Mouse (Mus musculus) hindbrain, embryonic 15.5 days (tissue): ENCODE data around the gene Top3b. TPM values are rescaled to one million over a fixed set of nuclear protein-coding genes. Genes with fewer than 3 reads are reported as not detected.
"Not testable (repeated sequence)": the region's sequence is repeated elsewhere in the genome, so short reads cannot be mapped to it uniquely, and the experiment has no call there.

Source experiments
- ATAC-seq: fragments of 200-750 bp; cut with Nextera tagmentation; 2 replicates; pipeline ENCODE4 v1.8.0; 2017; ENCODE audit warnings: low read depth, moderate number of reproducible peaks, moderate TSS enrichment; ENCODE audit not compliant: low FRiP score
- H3K27ac ChIP-seq: fragments of 300-500 bp; sonication (generic); replicated peaks from 2 replicates; pipeline ENCODE4 v1.5.1; 2015; ENCODE audit warnings: mild to moderate bottlenecking, inconsistent platforms
- H3K27me3 ChIP-seq: fragments of 300-500 bp; sonication (generic); 2 replicates; pipeline ENCODE4 v1.6.1; 2015; ENCODE audit warnings: control low read depth, inconsistent platforms
- H3K36me3 ChIP-seq: fragments of 300-500 bp; sonication (generic); 2 replicates; pipeline ENCODE4 v1.6.1; 2015; ENCODE audit warnings: control low read depth, inconsistent platforms
- H3K4me1 ChIP-seq: fragments of 300-500 bp; sonication (generic); replicated peaks from 2 replicates; pipeline ENCODE4 v1.6.1; 2015; ENCODE audit warnings: control low read depth, inconsistent platforms
- H3K4me2 ChIP-seq: fragments of 300-500 bp; sonication (generic); 2 replicates; pipeline ENCODE4 v1.6.1; 2015; ENCODE audit warnings: moderate library complexity, mild to moderate bottlenecking, inconsistent platforms
- H3K4me3 ChIP-seq: fragments of 300-500 bp; sonication (generic); 2 replicates; pipeline ENCODE4 v1.5.1; 2015; ENCODE audit warnings: mild to moderate bottlenecking, inconsistent platforms
- H3K9ac ChIP-seq: fragments of 300-500 bp; sonication (generic); 2 replicates; pipeline ENCODE4 v1.6.1; 2015; ENCODE audit warnings: inconsistent platforms
- H3K9me3 ChIP-seq: fragments of 300-500 bp; sonication (generic); 2 replicates; pipeline ENCODE4 v1.6.1; 2016; ENCODE audit warnings: control low read depth, inconsistent platforms
- WGBS: fragments of 180-500 bp; shearing (Covaris S2); methylation state at CpG from one replicate; pipeline ENCODE4 v1.1.7; 2015; 5-methylcytosine and 5-hydroxymethylcytosine counted together
- polyA plus RNA-seq: library from polyadenylated mRNA; unstranded; fragments of >200 nt; fragmentation: Nextera tagmentation; extraction: Ambion mirVana; gene quantifications from 2 replicates; pipeline ENCODE4 v1.2.1, GENCODE M21; 2015

Gene Top3b
- polyA plus RNA-seq, 1 experiment from 2014 or later = 74.2 TPM

DNA sequence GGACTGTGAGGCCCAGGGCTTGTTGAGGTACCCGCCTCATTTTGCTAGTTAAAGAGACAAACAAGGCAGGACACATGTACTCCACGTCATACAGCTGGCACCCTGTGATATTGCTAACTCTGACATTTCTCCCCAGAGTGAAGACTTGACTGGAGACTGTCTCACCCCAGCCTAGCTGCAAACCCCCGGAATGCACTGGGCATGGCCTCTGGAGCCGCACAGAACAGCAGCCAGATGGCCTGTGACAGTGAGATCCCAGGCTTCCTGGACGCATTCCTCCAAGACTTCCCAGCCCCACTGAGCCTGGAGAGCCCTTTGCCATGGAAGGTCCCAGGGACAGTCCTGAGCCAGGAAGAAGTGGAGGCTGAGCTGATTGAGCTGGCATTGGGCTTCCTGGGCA is 32.7 kb downstream of the Top3b start:
- Histone ChIP-seq H3K4me2 (no peak overlapping the region), H3K36me3 (peaks cover 49% of the 10 kb centered on the region)
- 87% methylated on average over 5 of the region's 5 CpGs for WGBS

DNA sequence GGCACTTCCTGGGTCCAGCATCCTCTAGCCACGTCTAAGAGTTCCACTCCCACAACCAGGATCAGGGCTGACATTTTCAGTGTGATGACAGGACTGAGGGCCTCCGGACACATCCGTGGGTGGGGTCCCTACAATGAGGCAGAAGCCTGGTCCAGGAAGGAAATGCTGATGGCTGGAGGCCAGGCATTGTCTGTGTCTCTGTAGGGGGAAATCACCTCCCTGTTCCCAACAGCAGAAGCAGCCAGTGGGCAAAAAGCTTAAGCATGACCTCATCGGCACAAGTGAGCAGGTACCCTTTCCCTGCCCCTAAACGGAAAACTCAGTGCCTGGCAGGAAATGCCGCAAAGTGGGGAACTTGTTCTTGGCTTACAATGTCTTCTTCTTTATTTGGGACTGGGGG is 37.3 kb downstream of the Top3b start:
- H3K9me3 ChIP-seq = no peaks in the 10 kb centered on the region
- H3K36me3 ChIP-seq = peaks cover 80% of the 10 kb centered on the region
- no peak for ATAC-seq
- no peak overlapping the region for H3K4me2 ChIP-seq
- no peaks in the 10 kb centered on the region; the same call in 1 of the 2 replicates for H3K4me1 ChIP-seq
- H3K4me3 ChIP-seq = no peak overlapping the region
- H3K27ac ChIP-seq = peak overlapping the region; percentile 21; the same call in 1 of the 2 replicates
- H3K27me3 ChIP-seq = no peaks in the 10 kb centered on the region
- no peak overlapping the region for H3K9ac ChIP-seq
- 85% methylated on average over 6 of the region's 6 CpGs for WGBS

More for the DNA sequence above, 32.7 kb downstream of the Top3b start:
- no peak overlapping the region for H3K9ac ChIP-seq
- H3K4me1 ChIP-seq = peaks cover 7% of the 10 kb centered on the region
- H3K9me3 ChIP-seq = no peaks in the 10 kb centered on the region
- ATAC-seq = no peak
- no peak overlapping the region for H3K27ac ChIP-seq
- no peaks in the 10 kb centered on the region for H3K27me3 ChIP-seq
- H3K4me3 ChIP-seq = no peak overlapping the region

DNA sequence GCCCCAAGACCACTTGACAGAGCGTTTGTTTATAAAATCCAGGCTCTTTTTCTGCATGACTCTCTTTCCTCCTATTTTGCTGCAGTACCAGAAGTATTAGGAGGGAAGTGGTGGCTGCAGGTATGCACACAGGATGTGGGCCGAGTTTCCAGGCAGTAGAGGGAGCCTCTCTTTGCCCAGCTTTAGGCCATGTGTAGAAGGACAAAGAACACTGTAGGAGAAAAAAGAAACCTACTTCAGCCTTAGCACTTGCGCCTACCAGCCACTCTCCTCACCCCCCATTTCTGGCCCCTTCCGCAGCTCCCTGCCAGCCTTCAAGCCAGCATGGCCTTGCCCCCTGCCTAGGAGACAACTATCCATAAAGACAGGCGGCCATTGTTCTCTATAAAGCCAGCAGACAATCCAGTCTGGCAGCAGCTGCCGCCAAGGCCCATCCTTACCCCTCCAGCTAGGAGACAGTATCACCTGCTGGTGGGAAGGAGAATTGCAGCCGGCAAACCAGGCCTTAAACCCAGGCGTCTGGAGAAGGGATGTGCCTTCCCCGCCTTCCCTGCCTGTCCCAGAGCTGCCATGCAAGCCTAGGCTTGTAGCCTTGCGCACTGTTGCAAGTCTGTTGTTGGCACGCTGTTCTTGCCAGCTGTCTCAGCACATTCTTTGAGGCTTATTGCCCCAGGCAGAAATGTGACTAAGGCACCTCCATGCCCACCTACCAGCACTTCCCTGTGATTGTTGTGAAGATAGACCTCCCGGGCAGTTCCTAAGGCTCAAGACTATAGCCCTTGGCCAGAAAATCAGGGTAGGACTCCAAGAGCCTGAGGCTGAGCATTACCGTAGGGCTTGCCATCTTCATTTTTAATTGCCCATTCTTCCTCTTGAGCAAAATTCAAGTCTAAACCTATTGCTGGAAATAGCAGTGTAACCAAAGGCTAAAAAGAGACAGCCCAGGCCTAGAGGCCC is 41.4 kb downstream of the Top3b start:
- 24% methylated on average over 13 of the region's 13 CpGs for WGBS
- no peak overlapping the region for H3K4me2 ChIP-seq
- peak; percentile 93 for ATAC-seq
- H3K9ac ChIP-seq = no peak overlapping the region
- H3K27ac ChIP-seq = peak overlapping the region; percentile 66
- no peaks in the 10 kb centered on the region; the same call in 1 of the 2 replicates for H3K4me1 ChIP-seq
- no peaks in the 10 kb centered on the region for H3K27me3 ChIP-seq
- no peaks in the 10 kb centered on the region for H3K9me3 ChIP-seq
- H3K4me3 ChIP-seq = no peak overlapping the region
- peaks cover 82% of the 10 kb centered on the region for H3K36me3 ChIP-seq

DNA sequence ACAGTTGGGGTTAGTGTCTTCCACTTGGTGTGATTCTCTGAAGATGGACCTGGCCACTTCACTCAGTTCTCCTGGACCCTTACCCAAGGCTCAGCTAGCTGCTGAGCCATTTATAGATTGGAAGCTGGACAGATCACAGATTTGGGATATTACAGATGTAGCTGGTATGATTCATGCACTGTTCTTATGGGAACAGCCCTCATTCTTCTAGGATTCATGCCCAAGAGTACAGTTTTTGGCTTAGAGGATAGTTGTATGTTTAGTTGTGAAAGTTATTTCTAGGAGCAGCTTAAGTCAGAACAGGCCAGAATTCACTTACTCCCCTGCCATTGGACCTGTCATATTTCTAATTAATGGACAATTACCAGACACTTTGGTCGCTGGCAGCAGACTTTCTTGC is 42.9 kb downstream of the Top3b start:
- H3K9me3 ChIP-seq = no peaks in the 10 kb centered on the region
- no peak overlapping the region for H3K4me3 ChIP-seq
- H3K36me3 ChIP-seq = peaks cover 83% of the 10 kb centered on the region
- H3K4me2 ChIP-seq = no peak overlapping the region
- no peak overlapping the region for H3K9ac ChIP-seq
- no peak overlapping the region for H3K27ac ChIP-seq
- H3K27me3 ChIP-seq = no peaks in the 10 kb centered on the region
- WGBS = 77% methylated on average over 1 of the region's 1 CpGs
- ATAC-seq = no peak
- H3K4me1 ChIP-seq = no peaks in the 10 kb centered on the region; the same call in 1 of the 2 replicates

DNA sequence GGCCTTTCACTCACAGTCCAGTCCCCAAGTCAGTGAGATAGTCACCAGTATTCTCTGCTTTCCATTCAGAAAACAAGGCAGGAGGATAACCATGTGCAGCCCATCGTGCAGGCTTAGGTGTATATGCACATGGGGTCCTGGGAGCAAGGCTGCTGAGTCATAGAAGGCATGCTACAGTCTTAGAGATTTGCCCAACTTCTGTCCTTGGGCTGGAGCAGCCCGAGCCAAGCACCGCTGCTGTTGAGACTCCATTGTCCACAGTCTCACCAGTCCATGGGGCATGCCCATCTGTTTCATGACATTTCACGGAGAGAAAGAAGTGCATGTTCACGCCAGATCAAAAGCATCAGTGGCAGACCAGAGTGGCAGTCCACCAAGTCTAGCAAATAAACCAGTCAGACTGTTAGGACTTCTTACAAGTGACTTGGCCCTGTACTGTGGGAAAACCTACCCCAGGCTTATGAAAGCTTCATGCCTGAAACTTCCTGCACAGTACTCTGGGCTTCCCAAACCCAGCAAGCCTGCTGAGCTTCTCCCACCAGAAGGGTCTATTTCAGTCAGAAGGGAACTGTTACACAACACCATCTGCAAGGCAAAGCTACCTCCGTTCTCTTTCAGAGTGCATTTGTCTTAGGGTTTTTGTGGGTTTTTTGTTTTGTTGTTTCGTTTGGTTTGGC is 48.0 kb downstream of the Top3b start:
- ATAC-seq = no peak
- no peak overlapping the region for H3K9ac ChIP-seq
- no peak overlapping the region for H3K4me3 ChIP-seq
- H3K27me3 ChIP-seq = no peaks in the 10 kb centered on the region
- H3K36me3 ChIP-seq = peaks cover 80% of the 10 kb centered on the region
- no peak overlapping the region for H3K4me2 ChIP-seq
- no peaks in the 10 kb centered on the region for H3K9me3 ChIP-seq
- no peak overlapping the region for H3K27ac ChIP-seq
- no peaks in the 10 kb centered on the region for H3K4me1 ChIP-seq
- WGBS = 92% methylated on average over 7 of the region's 7 CpGs

DNA sequence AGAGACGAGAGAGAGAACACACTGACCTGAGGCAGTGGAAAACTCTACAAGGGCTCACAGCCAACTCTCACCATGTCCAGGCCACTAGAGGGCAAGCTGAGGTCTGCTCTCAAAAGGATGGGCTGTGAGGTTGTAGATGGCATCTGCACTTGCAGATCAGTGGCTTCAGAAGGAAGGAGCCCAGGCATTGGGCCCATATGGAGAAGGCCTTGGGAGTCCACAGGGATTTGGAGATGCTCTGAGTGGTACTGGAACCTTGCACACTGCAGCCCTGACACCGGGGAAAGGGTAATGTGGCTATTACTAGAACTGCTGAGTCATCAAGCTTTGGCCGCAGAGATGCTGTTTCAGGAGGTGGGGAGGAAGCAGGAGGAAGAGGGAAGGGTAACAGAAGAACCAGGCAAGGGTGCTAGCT is 50.5 kb downstream of the Top3b start:
- H3K9ac ChIP-seq = no peak overlapping the region
- H3K4me3 ChIP-seq = no peak overlapping the region
- no peaks in the 10 kb centered on the region for H3K9me3 ChIP-seq
- H3K4me2 ChIP-seq = no peak overlapping the region
- WGBS = 77% methylated on average over 3 of the region's 3 CpGs
- H3K36me3 ChIP-seq = peaks cover 75% of the 10 kb centered on the region
- no peak overlapping the region for H3K27ac ChIP-seq
- H3K4me1 ChIP-seq = no peaks in the 10 kb centered on the region
- ATAC-seq = peak; percentile 24; the same call in 1 of the 2 replicates
- H3K27me3 ChIP-seq = no peaks in the 10 kb centered on the region

DNA sequence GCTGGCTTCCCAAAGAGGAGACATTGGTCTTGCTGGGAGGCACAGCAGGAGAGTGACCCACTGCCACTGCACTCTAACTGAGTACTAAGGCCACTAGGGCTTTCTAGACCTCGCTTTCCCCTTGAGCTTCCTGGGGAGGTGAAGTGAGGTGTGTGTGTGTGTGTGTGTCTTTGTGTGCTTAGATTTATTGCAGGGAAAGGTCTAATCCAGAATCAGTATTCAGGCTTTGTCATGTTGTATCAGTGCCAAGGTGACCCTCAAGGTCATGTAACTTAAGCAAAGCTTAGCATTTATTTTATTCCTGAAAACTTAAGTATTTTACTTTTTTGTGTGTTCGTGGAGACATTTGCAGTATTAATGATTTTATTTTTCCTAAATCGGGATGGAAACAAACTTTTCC is 53.9 kb downstream of the Top3b start:
- Histone ChIP-seq H3K4me3 (no peak overlapping the region), H3K4me1 (no peaks in the 10 kb centered on the region), H3K36me3 (peaks cover 44% of the 10 kb centered on the region), H3K27me3 (no peaks in the 10 kb centered on the region), H3K27ac (no peak overlapping the region), H3K9ac (no peak overlapping the region), H3K4me2 (no peak overlapping the region), H3K9me3 (no peaks in the 10 kb centered on the region)
- 93% methylated on average over 3 of the region's 3 CpGs for WGBS
- no peak for ATAC-seq

DNA sequence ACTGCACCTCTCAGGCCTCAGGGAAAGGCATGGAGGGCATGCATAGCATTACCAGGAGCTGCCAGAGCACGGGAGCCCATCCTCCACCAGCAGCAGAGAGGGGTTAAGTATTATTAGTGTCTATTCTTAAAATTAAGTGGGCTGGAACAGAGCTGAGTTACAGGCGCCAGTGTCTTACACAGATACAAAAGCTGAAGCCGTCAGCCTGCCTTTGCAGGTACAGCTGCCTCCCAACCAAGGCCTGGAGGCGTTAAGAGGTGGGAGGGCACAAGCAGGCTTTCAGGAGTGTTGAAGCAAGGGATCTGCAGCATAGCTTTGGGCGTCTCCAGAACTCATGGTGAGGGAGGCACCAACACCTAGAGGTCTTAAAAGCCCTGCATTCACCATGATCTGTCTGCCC is 56.0 kb downstream of the Top3b start:
- Histone ChIP-seq H3K27me3 (no peaks in the 10 kb centered on the region), H3K4me3 (no peak overlapping the region)
- 53% methylated on average over 5 of the region's 5 CpGs for WGBS

DNA sequence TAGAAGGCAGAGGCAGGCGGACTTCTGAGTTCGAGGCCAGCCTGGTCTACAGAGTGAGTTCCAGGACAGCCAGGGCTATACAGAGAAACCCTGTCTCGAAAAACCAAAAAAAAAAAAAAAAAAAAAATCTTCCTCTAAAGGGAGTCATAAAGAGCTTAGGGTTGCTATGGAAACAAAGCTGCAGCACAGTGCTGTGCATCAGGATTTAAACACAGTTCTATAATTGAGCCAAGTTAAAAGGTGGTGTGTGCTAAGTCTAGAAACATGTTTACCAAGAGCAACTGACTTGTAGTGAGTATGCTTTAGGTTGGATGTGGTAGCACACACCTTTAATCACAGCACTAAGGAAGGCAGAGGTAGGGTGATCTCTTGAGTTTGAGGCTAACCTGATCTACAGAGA is 58.4 kb downstream of the Top3b start:
- peaks cover 15% of the 10 kb centered on the region for H3K36me3 ChIP-seq
- H3K9me3 ChIP-seq, H3K9ac ChIP-seq, H3K27me3 ChIP-seq, H3K27ac ChIP-seq, H3K4me1 ChIP-seq, H3K4me3 ChIP-seq, H3K4me2 ChIP-seq: not testable (repeated sequence)
- ATAC-seq = peak; percentile 40; the same call in 1 of the 2 replicates
- WGBS = 68% methylated on average over 3 of the region's 3 CpGs

More for the DNA sequence above, 56.0 kb downstream of the Top3b start:
- Histone ChIP-seq H3K36me3 (peaks cover 31% of the 10 kb centered on the region), H3K27ac (no peak overlapping the region), H3K4me2 (no peak overlapping the region), H3K9ac (no peak overlapping the region), H3K9me3 (no peaks in the 10 kb centered on the region), H3K4me1 (no peaks in the 10 kb centered on the region)
- no peak for ATAC-seq

DNA sequence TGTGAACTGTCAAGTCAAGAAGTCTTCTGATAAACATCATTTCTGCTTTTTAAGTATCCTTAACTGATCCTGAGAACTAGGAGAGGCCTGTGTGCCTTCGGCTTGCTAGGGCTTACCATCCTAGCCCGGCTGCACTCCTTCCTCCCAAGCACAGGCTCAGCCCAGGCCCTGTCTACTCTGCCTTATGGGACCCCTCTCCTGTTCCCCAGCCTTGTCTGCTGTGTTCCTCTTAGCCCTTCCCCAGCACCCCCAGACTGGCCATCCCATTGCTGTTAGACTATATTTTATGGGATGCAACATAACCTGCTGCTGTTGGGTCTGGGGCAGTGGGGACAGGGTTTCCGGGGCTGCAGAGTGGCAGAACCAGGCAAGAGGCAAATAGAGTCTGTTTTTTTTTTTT is 59.8 kb downstream of the Top3b start:
- Histone ChIP-seq H3K9me3 (no peaks in the 10 kb centered on the region), H3K4me1 (no peaks in the 10 kb centered on the region), H3K4me3 (no peak overlapping the region), H3K27me3 (no peaks in the 10 kb centered on the region), H3K36me3 (0 out of 2 replicates have a peak, but pooled peaks cover 3% of the 10 kb centered on the region), H3K9ac (no peak overlapping the region), H3K27ac (no peak overlapping the region), H3K4me2 (no peak overlapping the region)
- WGBS = 91% methylated on average over 3 of the region's 3 CpGs
- no peak for ATAC-seq

DNA sequence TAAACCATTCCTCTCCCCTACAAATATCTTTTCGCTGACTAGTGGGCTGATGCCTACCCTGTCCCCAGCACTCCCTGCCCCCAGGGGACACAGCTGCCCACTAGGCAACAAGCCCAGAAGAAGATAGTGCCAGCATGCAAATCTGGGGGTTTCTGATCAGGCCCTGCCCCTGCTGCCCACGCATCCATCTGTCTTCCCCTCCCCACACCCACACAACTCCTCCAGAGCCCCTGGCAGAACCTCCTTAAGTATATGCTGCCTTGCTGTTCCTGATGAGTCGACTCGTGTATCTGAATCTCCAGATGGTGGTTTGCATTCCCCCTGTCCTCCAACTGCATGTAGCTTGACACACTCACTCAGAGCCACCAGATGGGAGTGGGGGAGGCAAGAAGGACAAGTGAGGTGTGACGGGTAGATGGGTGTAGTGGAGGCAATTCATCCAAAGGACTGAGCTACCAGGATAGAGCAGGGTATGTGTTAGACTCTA is 60.3 kb downstream of the Top3b start:
- no peak overlapping the region for H3K4me2 ChIP-seq
- 53% methylated on average over 5 of the region's 5 CpGs for WGBS
- H3K36me3 ChIP-seq = no peaks in the 10 kb centered on the region
- no peaks in the 10 kb centered on the region for H3K27me3 ChIP-seq
- H3K9me3 ChIP-seq = no peaks in the 10 kb centered on the region
- ATAC-seq = peak; percentile 52
- H3K27ac ChIP-seq = no peak overlapping the region
- no peaks in the 10 kb centered on the region for H3K4me1 ChIP-seq
- no peak overlapping the region for H3K9ac ChIP-seq
- H3K4me3 ChIP-seq = no peak overlapping the region

DNA sequence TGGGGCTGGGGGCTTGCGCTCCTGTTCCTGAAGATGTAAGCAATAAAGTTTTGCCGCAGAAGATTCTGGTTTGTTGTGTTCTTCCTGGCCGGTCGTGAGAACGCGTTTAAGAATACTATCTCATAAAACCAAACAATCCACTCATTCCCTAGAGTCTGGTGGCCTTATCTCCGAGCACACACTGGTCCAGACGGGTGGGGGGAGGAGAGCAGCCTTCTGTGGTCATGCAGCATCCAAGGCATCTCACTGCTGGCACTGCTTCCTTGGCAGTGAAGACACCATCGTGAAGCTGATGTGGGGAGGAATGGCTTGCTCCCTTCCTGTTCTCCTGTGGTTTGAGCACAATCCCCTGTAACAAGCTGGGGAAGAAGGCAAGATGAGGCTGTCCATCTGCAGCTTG is 69.0 kb downstream of the Top3b start:
- H3K27ac ChIP-seq = no peak overlapping the region
- H3K9ac ChIP-seq = no peak overlapping the region
- no peaks in the 10 kb centered on the region for H3K36me3 ChIP-seq
- H3K4me2 ChIP-seq = no peak overlapping the region
- 94% methylated on average over 9 of the region's 9 CpGs for WGBS
- H3K4me1 ChIP-seq = no peaks in the 10 kb centered on the region
- H3K27me3 ChIP-seq = no peaks in the 10 kb centered on the region
- no peak for ATAC-seq
- H3K9me3 ChIP-seq = no peaks in the 10 kb centered on the region
- no peak overlapping the region for H3K4me3 ChIP-seq
